Mouse (Mus musculus) midbrain, embryonic 11.5 days (tissue): ENCODE results near the gene Camkk1. TPM values are rescaled to one million over a fixed set of nuclear protein-coding genes. Genes with fewer than 3 reads are reported as not detected.
A peak's percentile ranks its signal among the peaks of the same experiment; 100 is the strongest.

Experiments
- ATAC-seq: fragments of 200-750 bp; cut with Nextera tagmentation; 2 replicates; pipeline ENCODE4 v1.8.0; 2017; ENCODE audit warnings: moderate TSS enrichment, moderate library complexity; ENCODE audit not compliant: low FRiP score
- DNase-seq: peaks from one replicate; pipeline ENCODE4 v3.0.0; 2015; ENCODE audit warnings: low spot score; ENCODE audit errors: missing footprints
- H3K27ac ChIP-seq: fragments of 300-500 bp; sonication (generic); 2 replicates; pipeline ENCODE4 v1.5.1; 2014; ENCODE audit warnings: low read depth, low read length
- H3K27me3 ChIP-seq: fragments of 300-500 bp; sonication (generic); 2 replicates; pipeline ENCODE4 v1.6.1; 2014; ENCODE audit warnings: mild to moderate bottlenecking, low read length, moderate library complexity, mixed read lengths; ENCODE audit not compliant: control insufficient read depth, insufficient read depth
- H3K36me3 ChIP-seq: fragments of 300-500 bp; sonication (generic); 2 replicates; pipeline ENCODE4 v1.6.1; 2014; ENCODE audit warnings: mild to moderate bottlenecking, low read length, moderate library complexity, mixed read lengths; ENCODE audit not compliant: control insufficient read depth, insufficient read depth
- H3K4me1 ChIP-seq: fragments of 300-500 bp; sonication (generic); 2 replicates; pipeline ENCODE4 v1.6.1; 2014; ENCODE audit warnings: low read length; ENCODE audit not compliant: control insufficient read depth, insufficient read depth
- H3K4me2 ChIP-seq: fragments of 300-500 bp; sonication (generic); 2 replicates; pipeline ENCODE4 v1.6.1; 2014; ENCODE audit warnings: mild to moderate bottlenecking, moderate library complexity
- H3K4me3 ChIP-seq: fragments of 300-500 bp; sonication (generic); 2 replicates; pipeline ENCODE4 v1.5.1; 2014; ENCODE audit warnings: low read depth, low read length
- H3K9ac ChIP-seq: fragments of 300-500 bp; sonication (generic); 2 replicates; pipeline ENCODE4 v1.6.1; 2014; ENCODE audit warnings: low read length
- H3K9me3 ChIP-seq: fragments of 300-500 bp; sonication (generic); 2 replicates; pipeline ENCODE4 v1.6.1; 2016; ENCODE audit warnings: low read length; ENCODE audit not compliant: control insufficient read depth
- WGBS: fragments of 180-500 bp; shearing (Covaris S2); extraction: QIAGEN DNeasy Blood & Tissue Kit; methylation state at CpG from one replicate; pipeline ENCODE4 v1.1.7; 2014; 5-methylcytosine and 5-hydroxymethylcytosine counted together
- polyA plus RNA-seq: library from polyadenylated mRNA; unstranded; fragments of >200 nt; fragmentation: Nextera tagmentation; extraction: Ambion mirVana; gene quantifications from 2 replicates; pipeline ENCODE4 v1.2.1, GENCODE M21; 2014

The Camkk1 gene
- polyA plus RNA-seq = 3.7 and 4.2 TPM in 2 replicates

DNA sequence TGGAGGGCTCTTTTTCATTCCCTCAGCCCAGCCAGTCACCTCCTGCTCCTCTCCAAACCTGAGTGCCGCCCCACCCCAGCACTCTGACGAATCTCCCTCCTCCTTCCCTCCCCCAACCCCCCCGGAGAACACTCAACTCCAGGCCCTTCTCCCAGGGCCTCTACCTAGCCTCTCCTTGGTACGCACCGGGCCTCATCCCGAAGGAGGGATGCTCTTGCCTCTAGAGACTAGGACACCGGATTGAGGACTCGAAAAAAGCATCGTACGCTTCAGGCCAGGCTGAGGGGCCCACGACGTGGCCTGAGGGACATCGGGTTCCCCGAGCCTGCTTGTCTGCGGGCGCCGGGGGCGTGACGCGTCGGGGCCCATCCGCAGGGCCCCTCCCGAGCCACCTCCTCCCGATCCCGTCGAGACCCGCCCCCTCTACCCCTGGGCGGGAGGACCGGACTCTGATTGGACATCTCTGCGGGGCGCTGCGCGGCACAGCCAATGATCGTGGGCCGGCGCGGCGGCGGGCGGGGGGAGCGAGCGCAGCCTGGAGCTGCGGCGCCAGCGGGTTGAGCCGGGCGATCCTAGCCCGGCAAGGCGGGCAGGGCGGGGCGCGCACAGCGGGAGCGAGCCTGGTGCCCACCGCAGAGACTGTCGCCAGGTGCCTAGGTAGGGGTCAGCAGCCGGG lies at the start of gene Camkk1:
TSS of gene Camkk1 (plus strand) at position 538 of the 676 bp plus-strand sequence.
- Histone ChIP-seq H3K4me2 (peak within 1 kb of the TSS; percentile 97), H3K9ac (peak within 1 kb of the TSS; percentile 66), H3K4me1 (peaks cover 4% of the 10 kb centered on the region; the same call in 1 of the 2 replicates), H3K27ac (no peak within 1 kb of the TSS), H3K4me3 (peak within 1 kb of the TSS; percentile 65), H3K36me3 (no peaks in the 10 kb centered on the region), H3K27me3 (peaks cover 26% of the 10 kb centered on the region), H3K9me3 (no peaks in the 10 kb centered on the region)
- DNase-seq (peak; percentile 98), ATAC-seq (peak; percentile 96)
- WGBS = under 1% methylated on average over 57 of the region's 57 CpGs

DNA sequence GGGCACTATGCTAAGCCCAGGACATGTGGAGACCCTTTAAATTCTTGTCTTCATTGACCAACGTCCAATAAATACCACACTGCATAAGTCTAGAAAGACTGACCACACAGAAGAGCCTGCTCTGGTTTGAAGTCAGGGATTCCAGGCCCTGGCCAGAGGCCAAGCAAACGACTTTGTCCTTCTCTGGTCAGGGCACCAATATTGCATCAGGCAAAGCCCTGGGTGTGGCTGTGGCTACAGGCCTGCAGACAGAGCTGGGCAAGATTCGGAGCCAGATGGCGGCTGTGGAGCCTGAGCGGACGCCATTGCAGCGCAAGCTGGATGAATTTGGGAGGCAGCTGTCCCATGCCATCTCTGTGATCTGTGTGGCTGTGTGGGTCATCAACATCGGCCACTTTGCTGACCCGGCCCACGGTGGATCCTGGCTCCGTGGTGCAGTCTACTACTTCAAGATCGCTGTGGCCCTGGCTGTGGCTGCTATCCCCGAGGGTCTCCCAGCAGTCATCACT lies 43.8 kb upstream of the Camkk1 start:
- H3K9ac ChIP-seq = no peak overlapping the region
- no peaks in the 10 kb centered on the region for H3K4me1 ChIP-seq
- H3K27ac ChIP-seq = no peak overlapping the region
- ATAC-seq = no peak
- no peaks in the 10 kb centered on the region for H3K36me3 ChIP-seq
- no peak for DNase-seq
- no peak overlapping the region for H3K4me3 ChIP-seq
- H3K4me2 ChIP-seq = no peak overlapping the region
- 82% methylated on average over 13 of the region's 13 CpGs for WGBS
- H3K9me3 ChIP-seq = no peaks in the 10 kb centered on the region
- no peaks in the 10 kb centered on the region for H3K27me3 ChIP-seq

DNA sequence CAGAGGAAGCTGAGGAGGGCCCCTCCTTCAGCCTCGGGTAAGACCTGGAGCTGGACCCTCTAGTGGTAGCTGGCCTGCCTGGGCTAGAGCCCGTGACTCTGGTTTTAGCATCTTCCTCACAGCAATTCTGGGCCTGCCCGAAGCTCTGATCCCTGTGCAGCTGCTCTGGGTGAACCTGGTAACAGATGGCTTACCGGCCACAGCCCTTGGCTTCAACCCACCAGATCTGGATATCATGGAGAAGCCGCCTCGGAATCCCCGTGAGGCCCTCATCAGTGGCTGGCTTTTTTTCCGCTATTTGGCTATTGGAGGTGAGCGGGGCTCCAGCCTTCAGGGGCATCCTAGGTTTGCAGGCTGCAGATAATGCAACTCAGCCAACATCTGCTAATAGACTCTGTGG lies 36.3 kb upstream of the Camkk1 start:
- H3K27me3 ChIP-seq = no peaks in the 10 kb centered on the region
- DNase-seq (no peak), ATAC-seq (no peak)
- H3K9ac ChIP-seq = no peak overlapping the region
- H3K9me3 ChIP-seq = no peaks in the 10 kb centered on the region
- 87% methylated on average over 9 of the region's 9 CpGs for WGBS
- H3K4me1 ChIP-seq = no peaks in the 10 kb centered on the region
- H3K4me3 ChIP-seq = no peak overlapping the region
- H3K36me3 ChIP-seq = no peaks in the 10 kb centered on the region
- no peak overlapping the region for H3K27ac ChIP-seq
- H3K4me2 ChIP-seq = no peak overlapping the region

DNA sequence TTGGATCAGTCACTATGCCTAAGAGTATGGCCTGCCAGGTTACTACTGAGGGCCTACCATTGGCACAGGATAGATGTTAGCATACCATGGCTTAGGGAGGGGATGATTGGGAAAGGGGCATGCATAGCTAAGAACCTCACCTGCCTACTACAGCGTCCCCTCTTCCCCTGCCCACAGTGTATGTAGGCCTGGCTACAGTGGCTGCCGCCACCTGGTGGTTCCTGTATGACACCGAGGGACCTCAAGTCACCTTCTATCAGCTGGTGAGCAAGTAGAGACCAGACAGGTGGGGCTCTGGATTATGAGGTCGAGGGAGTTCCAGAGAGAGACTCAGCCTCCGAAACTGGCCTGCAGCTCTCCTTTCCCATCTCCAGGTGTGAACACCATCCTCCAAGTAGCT lies 35.5 kb upstream of the Camkk1 start:
- H3K9ac ChIP-seq = no peak overlapping the region
- ATAC-seq (no peak), DNase-seq (peak; percentile 39)
- 45% methylated on average over 5 of the region's 5 CpGs for WGBS
- no peak overlapping the region for H3K4me3 ChIP-seq
- H3K27ac ChIP-seq = no peak overlapping the region
- H3K4me1 ChIP-seq = no peaks in the 10 kb centered on the region
- H3K27me3 ChIP-seq = no peaks in the 10 kb centered on the region
- H3K9me3 ChIP-seq = no peaks in the 10 kb centered on the region
- no peak overlapping the region for H3K4me2 ChIP-seq
- H3K36me3 ChIP-seq = no peaks in the 10 kb centered on the region

DNA sequence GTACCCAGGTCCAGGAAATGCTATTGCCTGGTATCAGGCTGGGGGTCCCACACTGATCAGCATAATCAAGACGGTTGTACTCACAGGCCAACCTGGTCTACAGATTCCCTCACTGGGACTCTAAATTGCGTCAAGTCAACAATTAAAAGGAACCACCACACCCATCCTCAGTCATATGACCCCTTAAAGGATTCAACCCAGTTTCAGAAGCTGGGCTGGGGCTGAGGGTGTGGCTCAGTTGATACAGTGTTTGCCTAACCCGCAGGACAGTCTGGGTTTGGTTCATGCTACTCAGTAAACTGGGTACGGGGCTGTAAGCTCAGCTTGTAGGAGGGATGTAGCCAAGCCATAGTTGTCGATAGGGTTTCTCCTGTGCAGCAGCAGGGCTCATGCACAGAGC lies 32.1 kb upstream of the Camkk1 start:
- Histone ChIP-seq H3K27me3 (no peaks in the 10 kb centered on the region), H3K36me3 (no peaks in the 10 kb centered on the region), H3K27ac (no peak overlapping the region), H3K4me3 (no peak overlapping the region), H3K4me1 (no peaks in the 10 kb centered on the region), H3K4me2 (no peak overlapping the region), H3K9me3 (no peaks in the 10 kb centered on the region), H3K9ac (no peak overlapping the region)
- 82% methylated on average over 5 of the region's 5 CpGs for WGBS
- ATAC-seq (no peak), DNase-seq (no peak)

DNA sequence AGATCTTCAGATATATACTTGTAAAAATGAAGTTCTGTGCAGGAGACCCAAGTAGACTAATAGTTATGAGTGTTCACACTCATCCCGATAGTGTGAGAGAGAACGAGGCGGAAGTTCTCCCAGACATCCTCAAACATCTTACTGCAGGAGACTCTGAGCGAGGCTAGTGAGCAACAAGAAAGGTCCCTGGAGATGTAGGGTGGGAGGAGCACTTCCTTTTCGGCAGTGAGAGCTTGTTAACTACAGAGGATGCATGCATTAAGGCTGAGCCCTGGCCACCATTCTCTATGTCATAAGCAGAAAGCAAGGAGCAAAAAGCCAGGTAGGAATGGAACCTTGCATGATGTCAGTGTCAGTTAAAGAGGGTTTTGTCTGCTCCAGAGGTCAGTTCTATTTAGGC lies 31.6 kb upstream of the Camkk1 start:
- no peak overlapping the region for H3K9ac ChIP-seq
- no peaks in the 10 kb centered on the region for H3K36me3 ChIP-seq
- 74% methylated on average over 5 of the region's 5 CpGs for WGBS
- H3K4me3 ChIP-seq = no peak overlapping the region
- ATAC-seq = no peak
- H3K4me1 ChIP-seq = no peaks in the 10 kb centered on the region
- H3K27me3 ChIP-seq = no peaks in the 10 kb centered on the region
- DNase-seq = no peak
- H3K9me3 ChIP-seq = no peaks in the 10 kb centered on the region
- H3K4me2 ChIP-seq = no peak overlapping the region
- H3K27ac ChIP-seq = no peak overlapping the region

DNA sequence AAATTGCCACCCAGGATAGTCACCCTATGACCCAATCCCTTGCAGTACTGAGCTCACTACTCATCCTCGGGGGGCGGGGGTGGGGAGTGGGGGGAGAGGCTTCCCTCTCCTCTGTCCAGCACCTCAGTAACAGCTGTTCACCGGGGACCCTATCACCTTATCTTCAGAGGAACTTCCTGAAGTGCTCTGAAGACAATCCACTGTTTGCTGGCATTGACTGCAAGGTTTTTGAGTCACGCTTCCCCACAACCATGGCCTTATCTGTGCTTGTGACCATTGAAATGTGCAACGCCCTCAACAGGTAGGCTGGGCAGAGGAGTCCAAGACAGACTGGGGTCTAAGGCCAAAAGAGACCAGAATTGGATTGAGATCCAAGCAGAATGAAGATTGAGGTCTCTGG lies 31.0 kb upstream of the Camkk1 start:
- Histone ChIP-seq H3K4me2 (no peak overlapping the region), H3K9me3 (no peaks in the 10 kb centered on the region), H3K4me3 (no peak overlapping the region), H3K9ac (no peak overlapping the region), H3K36me3 (no peaks in the 10 kb centered on the region), H3K27me3 (no peaks in the 10 kb centered on the region), H3K27ac (no peak overlapping the region), H3K4me1 (no peaks in the 10 kb centered on the region)
- no peak for DNase-seq
- no peak for ATAC-seq
- 85% methylated on average over 5 of the region's 5 CpGs for WGBS

DNA sequence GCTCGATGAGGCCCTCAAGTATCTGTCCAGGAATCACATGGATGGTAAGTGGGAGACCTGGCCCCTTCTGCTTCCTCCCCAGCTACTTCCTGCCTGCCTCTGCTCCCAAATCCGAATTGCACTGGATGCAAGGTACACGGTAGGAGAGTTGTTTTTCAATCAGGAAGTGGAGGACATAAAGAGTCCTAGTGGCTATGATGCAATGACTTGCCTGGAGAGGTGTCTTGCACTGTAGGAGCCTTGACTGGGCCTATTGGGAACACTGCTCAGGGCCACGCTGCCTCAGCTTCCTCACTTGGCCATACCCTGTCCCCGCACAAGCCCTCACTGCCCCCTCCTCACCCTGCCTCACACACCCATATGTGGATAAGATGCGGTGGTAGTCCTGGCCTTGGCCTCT lies 29.8 kb upstream of the Camkk1 start:
- H3K9ac ChIP-seq = no peak overlapping the region
- whole genome bisulfite sequencing = 84% methylated on average over 6 of the region's 6 CpGs
- H3K27me3 ChIP-seq = no peaks in the 10 kb centered on the region

DNA sequence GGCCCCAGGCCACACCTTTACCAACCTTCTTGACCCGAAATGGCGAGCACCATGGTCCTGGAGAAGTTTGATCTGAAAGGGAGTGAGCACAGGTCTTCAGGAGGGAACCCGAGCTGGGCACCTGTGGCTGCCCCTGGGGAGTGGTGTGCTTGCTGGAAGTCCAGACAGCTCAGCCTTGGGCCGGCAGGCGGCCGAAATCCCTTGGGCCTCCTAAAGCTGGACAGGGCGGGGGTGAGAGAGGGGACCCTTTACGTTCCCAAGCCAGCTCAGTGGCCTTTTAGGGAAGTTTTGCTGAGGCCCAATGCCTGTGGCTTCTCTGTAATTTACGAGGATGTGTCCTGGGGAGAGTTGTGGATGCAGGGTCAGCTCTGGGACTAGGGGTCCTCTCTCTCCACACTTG lies 28.1 kb upstream of the Camkk1 start:
- no peak overlapping the region for H3K4me3 ChIP-seq
- H3K27me3 ChIP-seq = no peaks in the 10 kb centered on the region
- no peak overlapping the region for H3K9ac ChIP-seq
- no peak for ATAC-seq
- WGBS = 81% methylated on average over 9 of the region's 9 CpGs
- no peak overlapping the region for H3K27ac ChIP-seq
- H3K4me2 ChIP-seq = no peak overlapping the region
- H3K4me1 ChIP-seq = no peaks in the 10 kb centered on the region
- H3K36me3 ChIP-seq = no peaks in the 10 kb centered on the region
- H3K9me3 ChIP-seq = no peaks in the 10 kb centered on the region
- DNase-seq = no peak

More for the DNA sequence above, 29.8 kb upstream of the Camkk1 start:
- Histone ChIP-seq H3K9me3 (no peaks in the 10 kb centered on the region), H3K27ac (no peak overlapping the region), H3K4me3 (no peak overlapping the region), H3K36me3 (no peaks in the 10 kb centered on the region), H3K4me1 (no peaks in the 10 kb centered on the region), H3K4me2 (no peak overlapping the region)
- ATAC-seq (no peak), DNase-seq (no peak)
